Mouse (Mus musculus) ES-E14 (cell line): ENCODE measurements around the gene Dbr1. TPM values are rescaled to one million over a fixed set of nuclear protein-coding genes. Genes with fewer than 3 reads are reported as not detected.

Source experiments
- DNase-seq: peaks from one replicate; pipeline ENCODE4 v3.0.0-alpha.2; 2013; ENCODE audit warnings: low read depth, low spot score
- H3K27ac ChIP-seq: 2 replicates; pipeline ENCODE4 v1.5.1; 2012; ENCODE audit warnings: low read depth, mild to moderate bottlenecking, low read length, moderate library complexity, mixed read lengths; ENCODE audit not compliant: poor library complexity, insufficient read depth, severe bottlenecking
- H3K36me3 ChIP-seq: 2 replicates; pipeline ENCODE4 v1.6.1; 2012; ENCODE audit warnings: mild to moderate bottlenecking, low read length, moderate library complexity, mixed read lengths; ENCODE audit not compliant: control insufficient read depth, poor library complexity, insufficient read depth, severe bottlenecking
- H3K4me1 ChIP-seq, 2 experiments: fragments of 150-350 bp in 1 of 2; sonication (generic) in 1 of 2; 2 replicates each; pipeline ENCODE4 v1.6.1; 2012; ENCODE audit warnings: low read length in 2 of 2, mild to moderate bottlenecking in 1 of 2, mixed read lengths in 1 of 2; ENCODE audit not compliant: control insufficient read depth in 2 of 2, insufficient read depth in 2 of 2, poor library complexity in 1 of 2
- H3K4me3 ChIP-seq, 2 experiments: fragments of 150-350 bp in 1 of 2; sonication (generic) in 1 of 2; 2 replicates each; pipeline ENCODE4 v1.5.1; 2012; ENCODE audit warnings: low read length in 2 of 2, low read depth in 1 of 2, mild to moderate bottlenecking in 1 of 2, mixed read lengths in 1 of 2; ENCODE audit not compliant: insufficient read depth in 1 of 2, poor library complexity in 1 of 2, severe bottlenecking in 1 of 2
- H3K9ac ChIP-seq: 2 replicates; pipeline ENCODE4 v1.6.1; 2012; ENCODE audit warnings: low read depth, mild to moderate bottlenecking, low read length, mixed read lengths; ENCODE audit not compliant: poor library complexity, insufficient read depth, severe bottlenecking
- H3K9me3 ChIP-seq: fragments of 150-350 bp; sonication (generic); 2 replicates; pipeline ENCODE4 v1.6.1; 2012; ENCODE audit warnings: low read depth, mild to moderate bottlenecking, low read length; ENCODE audit not compliant: control insufficient read depth, insufficient read depth
- CHD2 ChIP-seq: IDR thresholded peaks from 2 replicates; pipeline ENCODE4 v1.6.1; 2014; ENCODE audit warnings: mild to moderate bottlenecking, low read depth, low read length, inconsistent platforms
- HCFC1 ChIP-seq: IDR thresholded peaks from 2 replicates; pipeline ENCODE4 v1.6.1; 2012; ENCODE audit warnings: low read length, inconsistent platforms, borderline replicate concordance; ENCODE audit not compliant: insufficient read depth
- MAFK ChIP-seq: IDR thresholded peaks from 2 replicates; pipeline ENCODE4 v1.6.1; 2014; ENCODE audit warnings: mild to moderate bottlenecking, low read depth, low read length, inconsistent platforms; ENCODE audit not compliant: insufficient read depth
- ZC3H11A ChIP-seq: IDR thresholded peaks from 2 replicates; pipeline ENCODE4 v1.6.1; 2012; ENCODE audit warnings: low read depth, mild to moderate bottlenecking, inconsistent platforms, low read length, borderline replicate concordance
- ZNF384 ChIP-seq: IDR thresholded peaks from 2 replicates; pipeline ENCODE4 v1.6.1; 2012; ENCODE audit warnings: low read depth, low read length, inconsistent platforms
- in situ Hi-C, 2 experiments: fragments of 600-800 bp; cut with MboI; formaldehyde crosslinking; loops; one replicate each; pipeline ENCODE4 v1.15.1; 2025; ENCODE audit warnings: low sequenced_read_pairs in 2 of 2, inconsistent platforms in 1 of 2; ENCODE audit not compliant: unreplicated experiment in 2 of 2
- total RNA-seq: library from RNA; depleted of rRNA; stranded (reverse); fragments of 300-350 nt; gene quantifications from 2 replicates; pipeline ENCODE4 v1.2.3, GENCODE M21; 2012

Dbr1 gene
- total RNA-seq, 1 experiment: 48.1 TPM

GRCm38 (mm10) chr9:99620196-99620595, 44.6 kb downstream of the Dbr1 start:
- H3K9me3 ChIP-seq: no peaks in the 10 kb centered on the region
- H3K9ac ChIP-seq: no peak overlapping the region
- H3K36me3 ChIP-seq: no peaks in the 10 kb centered on the region
- no peaks in the 10 kb centered on the region for H3K4me1 ChIP-seq
- TF ChIP-seq HCFC1 (no peak), ZNF384 (no peak), MAFK (no peak), ZC3H11A (no peak)
- no peak for DNase-seq
- in situ Hi-C loops: no loop called here
- no peak overlapping the region for H3K4me3 ChIP-seq
- no peak overlapping the region for H3K27ac ChIP-seq

GRCm38 (mm10) chr9:99622034-99622433, 46.4 kb downstream of the Dbr1 start:
- in situ Hi-C loops: no loop called here
- Histone ChIP-seq H3K27ac (no peak overlapping the region), H3K4me3 (no peak overlapping the region), H3K9ac (no peak overlapping the region), H3K9me3 (no peaks in the 10 kb centered on the region), H3K4me1 (no peaks in the 10 kb centered on the region), H3K36me3 (no peaks in the 10 kb centered on the region)
- TF ChIP-seq ZNF384 (no peak), ZC3H11A (no peak), HCFC1 (no peak), MAFK (no peak), CHD2 (no peak)
- DNase-seq: no peak

GRCm38 (mm10) chr9:99622966-99623365, 47.4 kb downstream of the Dbr1 start:
- TF ChIP-seq CHD2: no peak
- no peak for TF ChIP-seq HCFC1
- no peak for TF ChIP-seq MAFK
- TF ChIP-seq ZC3H11A: no peak
- no peak for DNase-seq
- Histone ChIP-seq H3K4me3 (no peak overlapping the region), H3K9ac (no peak overlapping the region), H3K9me3 (no peaks in the 10 kb centered on the region), H3K4me1 (no peaks in the 10 kb centered on the region), H3K27ac (no peak overlapping the region), H3K36me3 (no peaks in the 10 kb centered on the region)
- in situ Hi-C loops: no loop called here

GRCm38 (mm10) chr9:99624117-99624516, 48.5 kb downstream of the Dbr1 start:
- no peak overlapping the region for H3K27ac ChIP-seq
- DNase-seq: no peak
- H3K36me3 ChIP-seq: no peaks in the 10 kb centered on the region
- no peak overlapping the region for H3K4me3 ChIP-seq
- 0 out of 4 replicates have a peak, but pooled peaks cover 0 to 3% of the 10 kb centered on the region in 2 experiments for H3K4me1 ChIP-seq
- in situ Hi-C loops: no loop called here
- H3K9me3 ChIP-seq: no peaks in the 10 kb centered on the region
- no peak overlapping the region for H3K9ac ChIP-seq
- TF ChIP-seq CHD2 (no peak), ZNF384 (no peak), MAFK (no peak), ZC3H11A (no peak), HCFC1 (no peak)

GRCm38 (mm10) chr9:99628581-99628980, 53.0 kb downstream of the Dbr1 start:
- TF ChIP-seq CHD2 (no peak), HCFC1 (no peak), ZNF384 (no peak), MAFK (no peak), ZC3H11A (no peak)
- Histone ChIP-seq H3K27ac (no peak overlapping the region), H3K36me3 (no peaks in the 10 kb centered on the region), H3K9ac (no peak overlapping the region), H3K9me3 (no peaks in the 10 kb centered on the region), H3K4me1 (0 out of 4 replicates have a peak, but pooled peaks cover 0 to 3% of the 10 kb centered on the region in 2 experiments), H3K4me3 (no peak overlapping the region)
- no peak for DNase-seq
- in situ Hi-C loops: no loop called here
